Mouse (Mus musculus) heart, embryonic 11.5 days (tissue): ENCODE data around the gene Stn1. TPM values are rescaled to one million over a fixed set of nuclear protein-coding genes. Genes with fewer than 3 reads are reported as not detected.
A peak's percentile ranks its signal among the peaks of the same experiment; 100 is the strongest.

Source experiments
- ATAC-seq: fragments of 200-750 bp; cut with Nextera tagmentation; replicated peaks from 2 replicates; pipeline ENCODE4 v1.8.0; 2017; ENCODE audit warnings: moderate library complexity; ENCODE audit not compliant: insufficient number of reproducible peaks, low FRiP score, low TSS enrichment
- H3K27ac ChIP-seq: fragments of 300-500 bp; sonication (generic); 2 replicates; pipeline ENCODE4 v1.5.1; 2014; ENCODE audit warnings: mild to moderate bottlenecking, low read depth, low read length
- H3K27me3 ChIP-seq: fragments of 300-500 bp; sonication (generic); 2 replicates; pipeline ENCODE4 v1.6.1; 2014; ENCODE audit warnings: mild to moderate bottlenecking, low read length, mixed read lengths; ENCODE audit not compliant: control insufficient read depth, insufficient read depth
- H3K36me3 ChIP-seq: fragments of 300-500 bp; sonication (generic); 2 replicates; pipeline ENCODE4 v1.6.1; 2014; ENCODE audit warnings: mild to moderate bottlenecking, low read length, moderate library complexity, mixed read lengths; ENCODE audit not compliant: control insufficient read depth, insufficient read depth
- H3K4me1 ChIP-seq: fragments of 300-500 bp; sonication (generic); 2 replicates; pipeline ENCODE4 v1.6.1; 2014; ENCODE audit warnings: low read length; ENCODE audit not compliant: control insufficient read depth, insufficient read depth
- H3K4me2 ChIP-seq: fragments of 300-500 bp; sonication (generic); 2 replicates; pipeline ENCODE4 v1.6.1; 2014; ENCODE audit warnings: mild to moderate bottlenecking, moderate library complexity
- H3K4me3 ChIP-seq: fragments of 300-500 bp; sonication (generic); 2 replicates; pipeline ENCODE4 v1.5.1; 2014; ENCODE audit warnings: low read depth, low read length
- H3K9ac ChIP-seq: fragments of 300-500 bp; sonication (generic); 2 replicates; pipeline ENCODE4 v1.6.1; 2014; ENCODE audit warnings: mild to moderate bottlenecking, low read depth, low read length, moderate library complexity
- H3K9me3 ChIP-seq: fragments of 300-500 bp; sonication (generic); replicated peaks from 2 replicates; pipeline ENCODE4 v1.6.1; 2016; ENCODE audit warnings: low read length; ENCODE audit not compliant: control insufficient read depth
- WGBS: fragments of 180-500 bp; shearing (Covaris S2); extraction: QIAGEN DNeasy Blood & Tissue Kit; methylation state at CpG from one replicate; pipeline ENCODE4 v1.1.7; 2014; ENCODE audit not compliant: insufficient replicate concordance; 5-methylcytosine and 5-hydroxymethylcytosine counted together
- polyA plus RNA-seq: library from polyadenylated mRNA; unstranded; fragments of >200 nt; fragmentation: Nextera tagmentation; extraction: Ambion mirVana; gene quantifications from 2 replicates; pipeline ENCODE4 v1.2.1, GENCODE M21; 2014

The Stn1 gene
- polyA plus RNA-seq, 1 experiment from 2014 or later, result 40.0 TPM

GRCm38 (mm10) chr19:47460120-47460960 is 77.0 kb downstream of the Stn1 start:
- Histone ChIP-seq H3K27me3 (no peaks in the 10 kb centered on the region), H3K9me3 (peaks cover 3% of the 10 kb centered on the region; the same call in 1 of the 2 replicates), H3K4me3 (no peak overlapping the region), H3K9ac (no peak overlapping the region), H3K27ac (no peak overlapping the region), H3K4me1 (peaks cover 66% of the 10 kb centered on the region), H3K4me2 (peak overlapping the region; percentile 25; the same call in 1 of the 2 replicates), H3K36me3 (0 out of 2 replicates have a peak, but pooled peaks cover 2% of the 10 kb centered on the region)
- WGBS, result 53% methylated on average over 19 of the region's 19 CpGs
- no peak for ATAC-seq

DNA sequence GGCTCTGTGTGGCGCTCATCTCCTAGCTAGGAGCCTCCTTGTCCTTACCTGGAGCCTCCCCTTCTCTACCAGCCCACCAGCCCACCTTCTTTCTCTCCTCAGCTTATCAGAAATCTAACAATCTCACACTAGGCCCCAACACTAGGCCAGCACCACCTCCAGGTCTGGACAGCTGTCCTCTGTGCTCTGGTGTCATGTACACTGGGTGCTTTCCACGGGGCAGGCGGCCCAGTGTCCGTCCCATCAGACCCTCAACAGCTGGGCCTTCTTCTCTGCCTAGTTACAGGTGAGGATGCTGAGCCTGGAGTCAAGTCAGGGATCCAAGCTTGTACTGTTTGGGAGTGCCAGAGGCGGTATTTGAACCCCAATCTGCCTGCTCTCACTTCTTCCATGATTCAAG is 78.1 kb downstream of the Stn1 start:
- 0 out of 2 replicates have a peak, but pooled peaks cover 2% of the 10 kb centered on the region for H3K36me3 ChIP-seq
- H3K27ac ChIP-seq, result no peak overlapping the region
- no peak overlapping the region for H3K9ac ChIP-seq
- peaks cover 73% of the 10 kb centered on the region for H3K4me1 ChIP-seq
- no peak for ATAC-seq
- H3K4me2 ChIP-seq, result no peak overlapping the region
- H3K4me3 ChIP-seq, result no peak overlapping the region
- WGBS, result 83% methylated on average over 5 of the region's 5 CpGs
- no peaks in the 10 kb centered on the region for H3K27me3 ChIP-seq
- H3K9me3 ChIP-seq, result peaks cover 3% of the 10 kb centered on the region; the same call in 1 of the 2 replicates

DNA sequence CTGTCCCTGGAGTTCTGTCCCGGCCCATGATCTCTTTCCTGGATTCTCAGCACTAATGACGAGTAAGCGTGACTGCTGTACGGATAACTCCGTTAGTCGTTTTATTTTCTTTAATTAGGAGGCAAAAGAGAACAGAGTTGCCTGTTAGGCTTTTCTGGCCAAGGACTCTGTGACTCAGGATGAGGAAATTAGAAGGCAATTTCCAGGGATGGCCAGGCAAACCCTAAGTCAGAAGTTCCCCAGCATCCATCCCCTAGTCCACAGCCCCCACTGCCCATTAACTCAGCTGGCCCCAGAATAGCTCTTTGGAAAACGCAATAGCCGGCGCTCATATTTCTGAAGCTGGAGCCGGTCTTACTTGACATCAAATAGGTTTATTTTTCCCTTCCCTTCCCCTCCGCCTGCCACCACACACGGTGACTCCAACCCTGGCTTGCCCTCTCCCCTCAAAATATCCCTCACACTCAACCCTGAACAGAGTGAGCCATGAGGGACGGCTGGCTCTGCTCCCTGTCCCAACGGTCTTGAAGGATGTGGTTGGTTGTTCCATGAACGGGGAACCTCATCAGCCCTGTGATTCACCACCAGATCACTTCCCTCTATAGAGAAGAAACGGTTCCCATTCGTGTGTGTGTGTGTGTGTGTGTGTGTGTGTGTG is 78.7 kb downstream of the Stn1 start:
- Histone ChIP-seq H3K9ac (no peak overlapping the region), H3K4me1 (peaks cover 79% of the 10 kb centered on the region), H3K4me2 (no peak overlapping the region), H3K27ac (no peak overlapping the region), H3K4me3 (no peak overlapping the region), H3K27me3 (no peaks in the 10 kb centered on the region), H3K9me3 (peaks cover 3% of the 10 kb centered on the region; the same call in 1 of the 2 replicates), H3K36me3 (0 out of 2 replicates have a peak, but pooled peaks cover 2% of the 10 kb centered on the region)
- no peak for ATAC-seq
- 55% methylated on average over 17 of the region's 17 CpGs for WGBS

DNA sequence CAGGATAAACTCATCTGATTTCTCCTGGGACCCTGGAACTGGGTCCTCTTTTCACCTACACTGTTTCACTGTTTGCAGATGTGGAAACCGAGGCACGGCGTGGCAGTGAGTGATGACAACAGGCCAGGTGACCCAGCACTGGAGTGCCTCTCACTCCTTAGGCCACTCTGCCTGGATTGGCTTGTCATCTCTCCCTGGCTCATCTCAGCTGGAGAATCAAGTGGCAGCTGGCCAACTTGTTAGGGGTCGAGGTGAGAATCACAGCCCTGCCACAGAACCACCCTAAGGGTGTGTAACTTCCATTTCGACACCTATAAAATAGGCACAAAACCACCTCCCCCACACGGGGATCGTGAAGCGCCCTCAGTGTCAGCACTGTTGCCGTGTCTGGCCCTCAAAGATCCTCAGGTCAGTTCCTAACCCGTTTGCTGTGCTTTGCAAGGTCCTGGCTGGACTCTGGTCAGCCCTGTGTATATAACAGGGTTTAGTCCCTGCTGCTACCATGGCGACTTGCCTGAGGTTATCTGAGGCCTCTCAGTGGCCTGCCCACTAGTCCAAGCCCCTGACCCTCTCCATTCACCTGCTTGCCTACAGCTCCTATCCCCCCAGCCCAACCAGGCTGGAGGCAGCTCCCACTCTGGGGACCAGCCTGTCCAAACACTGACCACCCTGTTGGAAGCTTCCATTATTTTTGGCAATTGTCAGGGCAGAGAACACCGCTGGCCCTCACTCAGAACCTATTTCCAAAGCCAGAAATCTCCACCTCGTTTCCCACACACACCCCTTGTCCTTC is 79.4 kb downstream of the Stn1 start:
- H3K36me3 ChIP-seq, result 0 out of 2 replicates have a peak, but pooled peaks cover 2% of the 10 kb centered on the region
- H3K27me3 ChIP-seq, result no peaks in the 10 kb centered on the region
- no peak overlapping the region for H3K27ac ChIP-seq
- 36% methylated on average over 13 of the region's 13 CpGs for WGBS
- no peak; the same call in 1 of the 2 replicates for ATAC-seq
- H3K4me2 ChIP-seq, result no peak overlapping the region
- peaks cover 3% of the 10 kb centered on the region; the same call in 1 of the 2 replicates for H3K9me3 ChIP-seq
- no peak overlapping the region for H3K4me3 ChIP-seq
- H3K4me1 ChIP-seq, result peaks cover 80% of the 10 kb centered on the region
- no peak overlapping the region for H3K9ac ChIP-seq

- Histone ChIP-seq H3K27me3 (no peaks in the 10 kb centered on the region), H3K9ac (no peak overlapping the region), H3K4me1 (peaks cover 88% of the 10 kb centered on the region), H3K4me2 (no peak overlapping the region), H3K27ac (no peak overlapping the region), H3K4me3 (no peak overlapping the region), H3K36me3 (no peaks in the 10 kb centered on the region), H3K9me3 (no peaks in the 10 kb centered on the region)
- ATAC-seq, result no peak
- 72% methylated on average over 6 of the region's 6 CpGs for WGBS
These were observed 81.3 kb downstream of the Stn1 start for GRCm38 (mm10) chr19:47456021-47456420.

DNA sequence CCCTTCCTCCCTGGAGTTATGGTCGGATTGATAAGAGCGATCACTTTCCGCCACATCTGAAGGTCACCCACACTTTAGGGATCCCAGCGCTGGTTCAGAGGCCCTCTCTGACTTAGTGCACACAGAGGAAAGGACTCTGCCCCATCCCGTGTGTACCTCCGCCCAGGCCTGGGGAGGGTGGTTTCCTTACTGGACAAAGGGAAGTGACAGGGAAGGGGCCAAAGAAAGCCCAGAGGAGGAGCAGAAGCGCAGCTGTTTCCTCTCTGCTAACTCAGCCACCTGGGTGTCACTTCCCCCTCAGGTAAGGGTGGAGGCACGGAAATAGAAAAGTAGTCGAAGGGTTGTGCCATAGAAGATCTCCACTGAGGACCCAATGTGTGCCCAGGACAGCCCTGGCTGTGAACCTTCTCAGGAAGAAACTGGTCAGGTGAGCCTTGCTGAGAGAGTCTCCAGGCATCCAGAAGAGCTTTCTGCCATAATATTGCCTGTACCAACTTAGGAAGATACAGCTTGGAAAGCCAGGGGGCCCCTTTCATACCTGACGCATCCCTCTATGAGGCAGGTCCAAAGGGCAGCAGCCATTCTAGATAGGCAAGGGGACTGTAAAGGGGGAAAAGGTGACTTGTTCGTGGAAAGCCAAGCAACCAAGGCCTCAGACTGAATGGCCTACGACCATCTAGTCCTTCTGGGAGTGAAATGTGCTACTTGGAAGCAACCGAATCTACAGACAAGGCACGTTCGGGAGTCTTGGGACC is 82.1 kb downstream of the Stn1 start:
- no peaks in the 10 kb centered on the region for H3K36me3 ChIP-seq
- peak overlapping the region; percentile 16; the same call in 1 of the 2 replicates for H3K9ac ChIP-seq
- peaks cover 88% of the 10 kb centered on the region for H3K4me1 ChIP-seq
- H3K9me3 ChIP-seq, result no peaks in the 10 kb centered on the region
- no peaks in the 10 kb centered on the region for H3K27me3 ChIP-seq
- no peak for ATAC-seq
- H3K4me3 ChIP-seq, result no peak overlapping the region
- H3K27ac ChIP-seq, result peak overlapping the region; percentile 88
- H3K4me2 ChIP-seq, result no peak overlapping the region; the same call in 1 of the 2 replicates
- 55% methylated on average over 15 of the region's 15 CpGs for WGBS

GRCm38 (mm10) chr19:47454167-47455000 is 82.9 kb downstream of the Stn1 start:
- H3K9ac ChIP-seq, result 0 out of 2 replicates have a peak overlapping the region, but pooled peaks have one; percentile 43
- H3K9me3 ChIP-seq, result no peaks in the 10 kb centered on the region
- no peaks in the 10 kb centered on the region for H3K36me3 ChIP-seq
- ATAC-seq, result no peak
- peak overlapping the region; percentile 47 for H3K4me2 ChIP-seq
- H3K27ac ChIP-seq, result peak overlapping the region; percentile 88
- no peak overlapping the region for H3K4me3 ChIP-seq
- no peaks in the 10 kb centered on the region for H3K27me3 ChIP-seq
- WGBS, result 44% methylated on average over 11 of the region's 11 CpGs
- H3K4me1 ChIP-seq, result peaks cover 88% of the 10 kb centered on the region
